Mouse (Mus musculus) thymus, adult 2 months (tissue): Measurements from ENCODE around the gene Ndufc1.

ENCODE experiments used
- CTCF ChIP-seq: fragments of 200-500 bp; IDR thresholded peaks from 2 replicates; pipeline ENCODE4 v1.5.1; 2012; ENCODE audit warnings: mild to moderate bottlenecking, control low read depth, low read length, moderate library complexity, borderline replicate concordance; ENCODE audit not compliant: control insufficient read depth, poor library complexity, insufficient read depth; ENCODE audit errors: extremely low read depth
- POLR2A ChIP-seq: fragments of 200-500 bp; IDR thresholded peaks from 2 replicates; pipeline ENCODE4 v1.6.1; 2012; ENCODE audit warnings: mild to moderate bottlenecking, low read length, control low read depth, moderate library complexity; ENCODE audit not compliant: control insufficient read depth, poor library complexity, insufficient read depth; ENCODE audit errors: extremely low read depth

- TF ChIP-seq CTCF, result no peak
- TF ChIP-seq POLR2A, result no peak
Observed at GRCm38 (mm10) chr3:51417485-51417884, 8.7 kb upstream of the Ndufc1 start.
